Mouse (Mus musculus) embryonic fibroblast, embryonic 13.5 days (primary cell): ENCODE measurements around the gene Leap2. TPM values are rescaled to one million over a fixed set of nuclear protein-coding genes. Genes with fewer than 3 reads are reported as not detected.

Experiments used
- H3K27ac ChIP-seq: 2 replicates; pipeline ENCODE4 v1.5.1; 2012; ENCODE audit warnings: low read length, control low read depth, inconsistent platforms; ENCODE audit not compliant: insufficient read depth
- H3K4me1 ChIP-seq: 2 replicates; pipeline ENCODE4 v1.6.1; 2011; ENCODE audit warnings: low read length; ENCODE audit not compliant: control insufficient read depth, insufficient read depth
- H3K4me3 ChIP-seq: 2 replicates; pipeline ENCODE4 v1.5.1; 2011; ENCODE audit warnings: mild to moderate bottlenecking, control low read depth, low read length; ENCODE audit not compliant: insufficient read depth
- CTCF ChIP-seq: IDR thresholded peaks from 2 replicates; pipeline ENCODE4 v1.5.1; 2011; ENCODE audit warnings: mild to moderate bottlenecking, control low read depth, low read length, moderate library complexity, borderline replicate concordance; ENCODE audit not compliant: insufficient read depth
- POLR2A ChIP-seq: IDR thresholded peaks from 2 replicates; pipeline ENCODE4 v1.6.1; 2011; ENCODE audit warnings: low read depth, mild to moderate bottlenecking, control low read depth, low read length, moderate library complexity
- polyA plus RNA-seq: library from polyadenylated mRNA; stranded (reverse); fragments of >200 nt; gene quantifications from 2 replicates; pipeline ENCODE4 v1.2.4, GENCODE M21; 2011; ENCODE audit warnings: low read depth; ENCODE audit not compliant: missing spikeins, insufficient read length

The Leap2 gene
- polyA plus RNA-seq, 1 experiment = not detected

DNA sequence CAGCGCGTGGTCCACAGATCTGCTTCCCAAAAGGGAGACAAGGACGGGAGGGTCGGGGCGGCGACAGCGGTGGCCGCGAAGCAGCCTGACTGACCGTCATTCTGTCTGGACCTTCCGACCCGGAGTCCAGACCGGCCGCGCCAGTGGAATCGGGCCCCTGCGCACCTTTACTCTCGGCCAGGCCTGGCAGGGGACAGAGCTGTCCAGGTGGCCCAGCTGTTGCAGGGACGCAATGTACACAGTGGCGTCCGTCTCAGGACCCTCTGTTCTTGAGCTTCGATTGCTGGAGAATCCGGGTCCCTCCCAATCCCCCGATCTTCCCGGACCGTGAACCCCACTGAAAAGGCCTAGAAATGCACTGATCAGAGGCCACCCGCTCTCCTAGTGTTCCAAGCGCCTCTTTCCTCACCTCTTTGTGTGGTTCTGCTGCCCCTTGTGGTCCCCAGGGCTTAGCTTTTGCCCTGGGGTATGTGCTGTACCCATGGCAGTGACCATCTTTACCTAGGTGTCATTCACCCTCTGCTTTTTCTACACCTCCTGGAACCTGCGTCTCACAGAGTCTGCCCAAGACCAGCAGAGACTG lies 34.5 kb upstream of the Leap2 start:
- H3K27ac ChIP-seq = no peak overlapping the region
- H3K4me3 ChIP-seq = peak overlapping the region; percentile 40
- H3K4me1 ChIP-seq = peaks cover 2% of the 10 kb centered on the region; the same call in 1 of the 2 replicates
- TF ChIP-seq CTCF (peak; percentile 29; the same call in 1 of the 2 replicates), POLR2A (no peak)

DNA sequence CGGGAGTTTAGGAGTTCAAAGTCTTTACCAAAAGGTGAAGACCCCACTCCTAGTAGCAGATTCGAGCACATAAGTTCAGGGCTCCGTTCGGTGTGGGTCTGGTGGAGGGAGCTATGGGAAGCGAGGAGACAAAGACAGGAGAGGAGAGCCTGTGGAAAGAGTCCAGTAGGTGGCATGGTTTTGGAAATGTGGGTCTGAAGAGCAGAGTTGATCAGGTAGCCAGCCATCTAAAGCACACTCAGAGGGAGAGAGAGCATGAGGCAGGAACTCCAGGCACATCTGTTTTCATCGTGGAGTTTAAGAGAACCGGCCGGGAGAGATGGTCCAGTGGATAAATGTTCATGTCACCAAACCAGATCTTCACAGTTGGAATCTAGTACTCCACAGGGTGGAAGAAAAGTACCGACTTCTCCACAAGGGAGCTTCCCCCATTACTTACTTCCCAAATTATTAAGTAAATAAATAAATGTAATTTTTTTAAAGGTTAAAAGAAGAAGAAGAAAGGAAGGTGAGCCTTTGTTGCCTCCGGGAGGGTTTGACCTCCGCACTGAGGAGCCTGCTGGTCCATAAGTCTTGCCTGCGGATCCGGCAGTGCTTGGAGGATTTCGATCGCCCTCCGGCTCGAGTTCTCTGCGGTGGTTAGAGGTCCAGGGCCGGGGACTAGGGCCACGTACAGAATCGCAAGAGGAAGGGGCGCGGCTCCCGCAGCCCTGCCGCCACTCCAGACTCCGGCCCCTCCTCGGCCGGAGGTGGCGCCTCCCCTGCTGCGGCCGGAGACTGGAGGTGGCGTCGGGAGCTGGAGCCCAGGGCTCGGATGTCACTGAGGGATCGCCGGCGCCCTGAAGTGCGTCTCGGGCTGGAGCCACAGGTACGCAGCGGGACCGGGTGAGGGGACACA lies 33.8 kb upstream of the Leap2 start, which contains the start of the genes Gm10447 and Shroom1:
Gm10447 (minus strand) TSS at position 637 of the 898 bp plus-strand sequence.
Shroom1 (plus strand) TSS at position 732 of the 898 bp plus-strand sequence.
- Histone ChIP-seq H3K4me1 (peaks cover 2% of the 10 kb centered on the region; the same call in 1 of the 2 replicates), H3K27ac (no peak within 1 kb of the TSS), H3K4me3 (peak within 1 kb of the TSS; percentile 40)
- TF ChIP-seq POLR2A = peak; percentile 79
- TF ChIP-seq CTCF = no peak

DNA sequence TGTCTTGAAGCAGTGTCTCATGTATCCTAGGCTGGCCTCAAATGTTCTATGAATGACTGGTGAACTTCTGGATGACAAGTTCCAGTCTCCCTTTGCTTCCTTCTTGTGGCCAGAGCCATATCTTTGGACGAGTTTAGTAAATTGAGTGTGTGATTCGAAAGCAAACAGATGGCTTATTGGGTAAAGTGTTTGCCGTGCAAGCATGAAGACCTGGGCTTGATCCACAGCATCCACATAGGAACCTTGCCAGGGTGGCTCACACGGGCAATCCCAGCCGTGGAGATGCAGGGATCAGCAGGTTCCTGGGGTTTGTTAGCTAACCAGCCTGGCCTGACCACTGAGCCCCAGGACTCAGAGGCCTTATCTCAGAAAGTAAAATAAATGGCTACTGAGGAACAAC lies 30.1 kb upstream of the Leap2 start:
- TF ChIP-seq CTCF (no peak), POLR2A (no peak)
- H3K27ac ChIP-seq = no peak overlapping the region
- no peaks in the 10 kb centered on the region for H3K4me1 ChIP-seq
- no peak overlapping the region for H3K4me3 ChIP-seq

DNA sequence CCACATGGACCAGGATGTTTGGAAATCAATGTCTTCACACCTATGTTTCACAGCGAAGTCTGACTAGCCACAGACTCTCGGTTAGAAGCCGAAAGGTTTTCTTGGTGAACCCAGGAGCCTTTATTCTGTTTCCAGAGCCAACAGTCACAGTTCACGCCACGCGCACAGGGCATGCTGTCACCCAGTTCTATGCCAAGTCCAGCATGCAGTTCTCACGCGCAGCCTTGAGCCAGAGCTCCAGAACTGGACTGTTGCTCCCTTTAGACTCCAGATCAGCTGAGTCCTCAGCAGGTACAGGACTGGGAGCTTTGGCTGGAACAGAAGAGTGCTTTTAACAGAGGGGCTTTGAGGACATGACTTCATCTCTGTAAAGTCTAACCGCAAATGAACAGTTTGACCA lies 29.4 kb upstream of the Leap2 start:
- no peak for TF ChIP-seq POLR2A
- no peak for TF ChIP-seq CTCF
- Histone ChIP-seq H3K4me3 (no peak overlapping the region), H3K4me1 (no peaks in the 10 kb centered on the region), H3K27ac (no peak overlapping the region)

DNA sequence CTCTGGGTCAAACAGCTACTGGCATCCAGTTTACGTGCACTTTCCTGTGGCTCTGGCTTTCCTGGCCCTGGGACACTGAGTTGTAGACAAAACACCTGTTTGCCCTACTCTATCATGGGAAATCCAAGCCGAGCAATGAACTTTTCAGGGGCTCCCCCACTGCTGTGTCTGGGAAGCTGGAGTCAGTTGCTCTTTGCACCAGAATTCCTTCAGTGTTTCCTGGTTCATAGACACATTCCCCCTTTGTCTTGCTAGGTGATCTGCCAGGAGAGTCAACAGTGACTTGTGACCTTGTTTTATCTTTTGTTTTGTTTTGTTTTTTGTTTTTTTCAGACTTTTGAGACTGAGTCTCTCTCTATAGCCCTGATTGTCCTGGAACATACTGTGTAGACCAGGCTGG lies 28.4 kb upstream of the Leap2 start:
- H3K4me3 ChIP-seq = no peak overlapping the region
- no peaks in the 10 kb centered on the region for H3K4me1 ChIP-seq
- H3K27ac ChIP-seq = no peak overlapping the region
- no peak for TF ChIP-seq CTCF
- TF ChIP-seq POLR2A = no peak

DNA sequence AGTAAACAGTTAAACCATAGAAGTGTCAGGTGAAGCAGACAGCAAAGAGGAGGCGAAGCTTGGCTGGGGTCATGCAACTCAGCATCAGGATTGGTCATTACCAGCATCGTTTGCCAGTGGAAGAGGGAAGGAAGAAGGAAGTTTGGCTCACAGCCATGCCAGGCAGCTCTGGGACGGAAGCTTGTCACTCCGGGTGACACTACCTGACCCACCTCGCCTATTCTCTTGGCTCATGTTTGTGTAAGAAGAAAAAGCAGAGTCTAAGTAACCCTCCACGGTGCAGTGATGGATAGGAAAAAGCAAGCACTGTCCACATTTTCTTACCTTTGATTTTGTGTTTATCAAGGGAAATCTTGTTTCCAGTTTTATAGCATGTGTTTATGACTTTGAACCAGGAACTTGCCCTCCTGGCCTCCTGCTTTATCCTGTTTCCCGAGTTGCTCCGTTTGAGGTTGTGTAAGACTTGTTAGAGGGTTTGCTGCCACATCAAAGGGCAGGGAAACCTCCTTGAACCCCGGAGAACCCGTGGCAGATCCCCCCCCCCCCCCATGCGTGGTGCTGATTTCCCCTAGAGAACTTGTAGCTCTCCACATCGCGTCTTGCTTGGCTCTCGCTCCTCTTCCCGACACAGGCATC lies 27.2 kb upstream of the Leap2 start:
- TF ChIP-seq POLR2A (no peak), CTCF (no peak)
- Histone ChIP-seq H3K27ac (no peak overlapping the region), H3K4me1 (no peaks in the 10 kb centered on the region), H3K4me3 (no peak overlapping the region)

DNA sequence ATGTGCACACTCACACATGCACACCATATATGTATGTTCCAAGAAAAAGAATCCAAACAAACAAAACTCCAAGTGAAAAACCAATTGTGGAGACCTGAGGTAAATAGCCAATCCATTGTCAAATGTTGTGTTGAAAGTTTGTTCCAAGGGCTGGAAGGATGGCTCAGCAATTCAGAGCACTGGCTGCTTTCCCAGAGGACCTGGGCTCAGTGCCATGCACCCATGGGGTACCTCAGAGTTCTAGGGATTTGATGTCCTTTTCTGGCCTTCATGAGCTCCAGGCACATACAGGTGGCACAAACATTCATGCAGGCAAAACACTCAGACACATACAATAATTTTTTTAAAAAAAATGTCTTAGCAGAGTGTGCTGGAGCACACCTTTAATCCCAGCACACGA lies 25.6 kb upstream of the Leap2 start:
- TF ChIP-seq CTCF (no peak), POLR2A (no peak)

DNA sequence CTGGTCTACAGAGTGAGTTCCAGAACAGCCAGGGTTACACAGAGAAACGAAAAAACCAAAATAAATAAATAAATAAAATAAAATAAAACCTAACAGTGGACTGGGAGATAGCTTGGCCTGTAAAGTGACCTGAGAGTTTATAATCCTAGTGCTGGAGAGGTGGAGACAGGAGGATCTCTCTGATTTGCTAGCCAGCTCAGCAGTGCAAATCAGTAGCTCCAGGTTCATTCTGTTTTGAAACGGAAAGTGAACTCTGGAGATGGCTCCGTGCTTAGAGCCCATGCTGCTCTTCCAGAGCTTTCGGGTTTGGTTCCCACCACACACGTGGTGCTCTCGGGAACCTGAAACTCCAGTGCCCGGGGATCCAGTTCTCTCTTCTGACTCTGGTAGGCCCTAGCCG lies 25.0 kb upstream of the Leap2 start:
- TF ChIP-seq CTCF (no peak), POLR2A (no peak)
- Histone ChIP-seq H3K4me1 (no peaks in the 10 kb centered on the region), H3K27ac (no peak overlapping the region), H3K4me3 (no peak overlapping the region)

More for the DNA sequence above, 25.6 kb upstream of the Leap2 start:
- Histone ChIP-seq H3K4me1 (no peaks in the 10 kb centered on the region), H3K27ac (no peak overlapping the region), H3K4me3 (no peak overlapping the region)

DNA sequence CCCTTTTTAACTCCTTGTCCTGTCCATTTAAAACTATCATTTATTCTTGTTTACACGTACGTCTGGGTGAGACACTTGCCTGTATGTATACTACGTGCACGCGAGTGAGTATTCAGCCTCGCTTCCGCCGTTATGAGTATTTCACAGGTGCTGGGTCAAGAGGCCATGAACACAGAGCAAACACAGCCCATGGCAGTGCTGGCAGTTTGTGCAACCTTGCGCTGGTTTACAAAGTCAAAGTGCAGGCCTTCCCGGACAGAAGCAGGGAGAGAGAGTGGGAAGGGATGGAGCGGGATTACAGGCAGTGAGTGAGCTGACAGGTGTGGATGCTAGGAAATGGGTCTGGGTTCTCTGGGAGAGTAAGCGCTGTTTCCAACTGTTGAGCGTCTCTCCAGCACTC lies 23.2 kb upstream of the Leap2 start:
- Histone ChIP-seq H3K4me1 (no peaks in the 10 kb centered on the region), H3K27ac (no peak overlapping the region)
- TF ChIP-seq POLR2A (no peak), CTCF (no peak)

DNA sequence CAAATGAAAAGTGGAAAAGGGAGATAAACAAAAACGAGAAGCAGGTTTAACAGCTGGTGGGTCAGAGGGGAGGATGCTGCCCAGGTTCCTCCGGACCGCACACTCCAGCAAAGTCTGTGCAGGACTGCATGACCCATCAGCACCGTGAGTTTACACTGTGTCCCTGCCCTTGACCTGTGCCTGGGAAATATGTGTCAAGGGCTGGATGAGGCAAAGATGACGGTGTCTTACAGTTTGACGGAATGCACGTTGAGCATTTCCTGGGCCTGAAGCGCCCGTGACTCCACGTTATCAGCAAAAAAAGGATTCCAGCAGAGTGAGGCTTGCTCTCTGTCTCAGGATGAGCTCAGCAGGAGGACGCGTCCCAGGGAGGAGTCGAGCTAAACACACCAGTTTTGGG lies 22.6 kb upstream of the Leap2 start:
- Histone ChIP-seq H3K4me3 (no peak overlapping the region), H3K4me1 (no peaks in the 10 kb centered on the region), H3K27ac (no peak overlapping the region)
- TF ChIP-seq CTCF (no peak), POLR2A (no peak)

More for the DNA sequence above, 23.2 kb upstream of the Leap2 start:
- no peak overlapping the region for H3K4me3 ChIP-seq
